ENCODE assay signal across 24 mouse cellular contexts in genomic region chr12:102930789-102931188, GRCm38 (mm10). TPM values are rescaled to one million over a fixed set of nuclear protein-coding genes. Genes with fewer than 3 reads are reported as not detected.
DNase-seq lines count a peak whose midpoint lies in the region; ATAC-seq lines count a peak whose summit lies in the region.
"Had no signal": no experiment of that assay in that cellular context is flagged by ENCODE, and none has a peak within 500 bp of the region (broad histone marks: within the 10 kb centered on the region; RNA-seq: fewer than 3 reads in every experiment).

No protein-coding gene starts in this region.

- H3K27me3 ChIP-seq in midbrain, embryonic 11.5 days (ENCODE audit: control insufficient read depth, insufficient read depth, low read length): no peaks in the 10 kb centered on the region
- no peaks in the 10 kb centered on the region for H3K27me3 ChIP-seq in midbrain, embryonic 15.5 days (replicated peaks)
- H3K27me3 ChIP-seq: CH12.LX had no signal

- WGBS in midbrain, embryonic 11.5 days: 85% methylated on average over 7 of the region's 7 CpGs
- WGBS in midbrain, embryonic 15.5 days: 86% methylated on average over 7 of the region's 7 CpGs

- ATAC-seq in midbrain, embryonic 11.5 days (ENCODE audit: low FRiP score): no peak
- ATAC-seq in midbrain, embryonic 15.5 days (replicated peaks): no peak
- ATAC-seq: activated CD4-positive, CD25-positive, alpha-beta regulatory T cell, adult 4 months; CD4-positive, CD25-positive, alpha-beta regulatory T cell, adult 4 months; Patski had no signal

- intact Hi-C loops in heart, postnatal 36 days (cut with DNase I): no loop called here

- H3K4me3 ChIP-seq in midbrain, embryonic 11.5 days (ENCODE audit: low read depth, low read length): no peak overlapping the region
- no peak overlapping the region for H3K4me3 ChIP-seq in midbrain, embryonic 15.5 days

- DNase-seq in heart, adult 11 months: peak; percentile 63
- no peak for DNase-seq in heart, postnatal 36 days
- peak; percentile 53 for DNase-seq in midbrain, embryonic 11.5 days (ENCODE audit: low spot score, missing footprints)
- DNase-seq: adrenal gland, adult 8-10 months; adrenal gland, postnatal 14 days; adrenal gland, postnatal 25 days; B cell, adult 2 months; cerebellum, adult 11 months; cerebellum, adult 11-12 months; cerebellum, adult 18-20 months had no signal

- H3K4me2 ChIP-seq in midbrain, embryonic 11.5 days: no peak overlapping the region
- H3K4me2 ChIP-seq in midbrain, embryonic 15.5 days: no peak overlapping the region

- H3K9ac ChIP-seq in midbrain, embryonic 11.5 days (ENCODE audit: low read length): no peak overlapping the region
- H3K9ac ChIP-seq in midbrain, embryonic 15.5 days: no peak overlapping the region

- H3K36me3 ChIP-seq in midbrain, embryonic 11.5 days (ENCODE audit: control insufficient read depth, insufficient read depth, low read length): no peaks in the 10 kb centered on the region
- H3K36me3 ChIP-seq in midbrain, embryonic 15.5 days (replicated peaks): no peaks in the 10 kb centered on the region
- H3K36me3 ChIP-seq: G1E had no signal

- no peak overlapping the region for H3K27ac ChIP-seq in midbrain, embryonic 11.5 days (ENCODE audit: low read depth, low read length)
- no peak overlapping the region for H3K27ac ChIP-seq in midbrain, embryonic 15.5 days

- H3K4me1 ChIP-seq in midbrain, embryonic 11.5 days (ENCODE audit: control insufficient read depth, insufficient read depth, low read length): no peaks in the 10 kb centered on the region
- no peaks in the 10 kb centered on the region for H3K4me1 ChIP-seq in midbrain, embryonic 15.5 days

- H3K9me3 ChIP-seq in midbrain, embryonic 11.5 days (ENCODE audit: control insufficient read depth, low read length): no peaks in the 10 kb centered on the region
- no peaks in the 10 kb centered on the region for H3K9me3 ChIP-seq in midbrain, embryonic 15.5 days
- H3K9me3 ChIP-seq: G1E had no signal

RNA-seq across cellular contexts. Expression of gene Unc79, which starts 17.9 kb away (rescaled TPM):
- total RNA-seq in heart, postnatal 36 days (2021): not detected
- 2.6 and 2.9 TPM in 2 replicates for polyA plus RNA-seq in midbrain, embryonic 11.5 days (2014; fragmentation: Nextera tagmentation; extraction: Ambion mirVana)
- 8.1 and 8.7 TPM in 2 replicates for polyA plus RNA-seq in midbrain, embryonic 15.5 days (2015; fragmentation: Nextera tagmentation; extraction: Ambion mirVana)
- total RNA-seq: MEL had no signal
- polyA plus RNA-seq: C2C12, G1E, Patski had no signal

RNA-seq across cellular contexts. Expression of gene Cox8c, which starts 31.7 kb away (rescaled TPM):
- total RNA-seq in heart, postnatal 36 days (2021): not detected
- not detected in 2 replicates for polyA plus RNA-seq in midbrain, embryonic 11.5 days (2014; fragmentation: Nextera tagmentation; extraction: Ambion mirVana)
- not detected in 2 replicates for polyA plus RNA-seq in midbrain, embryonic 15.5 days (2015; fragmentation: Nextera tagmentation; extraction: Ambion mirVana)
- total RNA-seq: adrenal gland, adult 18-20 months; adrenal gland, adult 2 months; adrenal gland, adult 8-10 months; adrenal gland, postnatal 10 days; adrenal gland, postnatal 14 days; adrenal gland, postnatal 25 days; adrenal gland, postnatal 36 days; adrenal gland, postnatal 4 days; CH12.LX; G1E; MEL had no signal
- polyA plus RNA-seq: activated CD4-positive, CD25-positive, alpha-beta regulatory T cell, adult 4 months; adrenal gland, adult 2 months; brain, embryonic 14.5 days; C2C12; CD4-positive, CD25-positive, alpha-beta regulatory T cell, adult 4 months; G1E; Patski had no signal

RNA-seq across cellular contexts. Expression of gene Btbd7, which starts 52.5 kb away (rescaled TPM):
- total RNA-seq in heart, postnatal 36 days (2021): 10 to 100 TPM; 24.9 to 28.0 TPM
- 18.4 and 18.5 TPM in 2 replicates for polyA plus RNA-seq in midbrain, embryonic 11.5 days (2014; fragmentation: Nextera tagmentation; extraction: Ambion mirVana)
- polyA plus RNA-seq in midbrain, embryonic 15.5 days (2015; fragmentation: Nextera tagmentation; extraction: Ambion mirVana): 14.0 and 14.3 TPM in 2 replicates

Comparison
In these comparisons a context has a peak if more than half of its experiments do, and no peak if none do; other contexts are left out.
1. DNase-seq: peak in heart, adult 11 months (single experiment) and midbrain, embryonic 11.5 days (single experiment); none in heart, postnatal 36 days (0 of 2).